Mouse (Mus musculus): ENCODE measurements around the gene Lrfn1. TPM values are rescaled to one million over a fixed set of nuclear protein-coding genes. Genes with fewer than 3 reads are reported as not detected.
A peak's percentile ranks its signal among the peaks of the same experiment; 100 is the strongest.

The Lrfn1 gene
- polyA plus RNA-seq, 1 experiment: 0.02 TPM

DNA sequence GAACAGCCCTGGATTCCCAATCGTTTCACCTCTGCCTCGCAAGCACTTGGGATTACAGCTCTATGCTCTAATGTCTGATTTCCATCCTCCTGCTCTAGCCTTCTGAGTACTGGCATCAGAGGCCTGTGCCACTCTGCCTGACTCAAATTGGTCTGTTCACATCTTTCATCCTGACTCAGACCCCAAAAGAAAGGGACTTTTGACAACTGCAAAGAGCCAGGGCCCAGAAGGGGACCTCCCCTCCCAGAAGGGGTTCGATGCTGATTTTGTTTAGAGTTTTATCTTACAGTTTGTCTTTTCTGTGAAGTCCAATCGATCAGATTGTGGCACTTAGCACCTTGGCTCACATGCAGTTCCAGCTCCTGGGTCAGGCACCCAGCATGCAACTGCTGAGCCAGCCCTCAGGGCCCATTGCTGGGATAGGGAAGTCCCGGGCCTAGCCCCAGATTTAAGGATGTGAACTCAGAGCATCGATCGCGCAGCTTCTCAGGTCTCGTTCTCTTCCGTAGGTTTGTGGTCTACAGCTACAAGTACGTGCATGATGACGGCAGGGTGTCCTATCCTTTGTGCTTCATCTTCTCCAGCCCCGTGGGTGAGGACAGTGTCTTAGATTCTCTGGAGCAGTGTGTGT, 7.3 kb upstream of the Lrfn1 start:
- no peak for TF ChIP-seq TAL1 (IDR thresholded peaks at IDR 0.05; ENCODE audit: low read length)
- TF ChIP-seq GATA1 (IDR thresholded peaks at IDR 0.05; ENCODE audit: low read length): no peak

GRCm38 (mm10) chr7:28446446-28446845, 5.3 kb upstream of the Lrfn1 start:
- TF ChIP-seq GATA1 (IDR thresholded peaks at IDR 0.05; ENCODE audit: low read length) (no peak), TAL1 (IDR thresholded peaks at IDR 0.05; ENCODE audit: low read length) (no peak)
- Histone ChIP-seq H3K27me3 (ENCODE audit: control insufficient read depth) (peaks cover 7% of the 10 kb centered on the region), H3K9me3 (ENCODE audit: control insufficient read depth, low read length) (no peaks in the 10 kb centered on the region), H3K36me3 (ENCODE audit: control insufficient read depth) (no peaks in the 10 kb centered on the region), H3K4me1 (ENCODE audit: control insufficient read depth) (peaks cover 7% of the 10 kb centered on the region), H3K4me3 (replicated peaks) (no peak overlapping the region)

More for the DNA sequence above, 7.3 kb upstream of the Lrfn1 start:
- no peaks in the 10 kb centered on the region for H3K36me3 ChIP-seq (ENCODE audit: control insufficient read depth)
- H3K27me3 ChIP-seq (ENCODE audit: control insufficient read depth): no peaks in the 10 kb centered on the region
- no peak overlapping the region for H3K4me3 ChIP-seq (replicated peaks)
- no peaks in the 10 kb centered on the region for H3K9me3 ChIP-seq (ENCODE audit: control insufficient read depth, low read length)
- H3K4me1 ChIP-seq (ENCODE audit: control insufficient read depth): peaks cover 9% of the 10 kb centered on the region

GRCm38 (mm10) chr7:28447101-28447830, 4.5 kb upstream of the Lrfn1 start:
- peaks cover 13% of the 10 kb centered on the region for H3K27me3 ChIP-seq (ENCODE audit: control insufficient read depth)
- H3K4me1 ChIP-seq (ENCODE audit: control insufficient read depth): peaks cover 6% of the 10 kb centered on the region

DNA sequence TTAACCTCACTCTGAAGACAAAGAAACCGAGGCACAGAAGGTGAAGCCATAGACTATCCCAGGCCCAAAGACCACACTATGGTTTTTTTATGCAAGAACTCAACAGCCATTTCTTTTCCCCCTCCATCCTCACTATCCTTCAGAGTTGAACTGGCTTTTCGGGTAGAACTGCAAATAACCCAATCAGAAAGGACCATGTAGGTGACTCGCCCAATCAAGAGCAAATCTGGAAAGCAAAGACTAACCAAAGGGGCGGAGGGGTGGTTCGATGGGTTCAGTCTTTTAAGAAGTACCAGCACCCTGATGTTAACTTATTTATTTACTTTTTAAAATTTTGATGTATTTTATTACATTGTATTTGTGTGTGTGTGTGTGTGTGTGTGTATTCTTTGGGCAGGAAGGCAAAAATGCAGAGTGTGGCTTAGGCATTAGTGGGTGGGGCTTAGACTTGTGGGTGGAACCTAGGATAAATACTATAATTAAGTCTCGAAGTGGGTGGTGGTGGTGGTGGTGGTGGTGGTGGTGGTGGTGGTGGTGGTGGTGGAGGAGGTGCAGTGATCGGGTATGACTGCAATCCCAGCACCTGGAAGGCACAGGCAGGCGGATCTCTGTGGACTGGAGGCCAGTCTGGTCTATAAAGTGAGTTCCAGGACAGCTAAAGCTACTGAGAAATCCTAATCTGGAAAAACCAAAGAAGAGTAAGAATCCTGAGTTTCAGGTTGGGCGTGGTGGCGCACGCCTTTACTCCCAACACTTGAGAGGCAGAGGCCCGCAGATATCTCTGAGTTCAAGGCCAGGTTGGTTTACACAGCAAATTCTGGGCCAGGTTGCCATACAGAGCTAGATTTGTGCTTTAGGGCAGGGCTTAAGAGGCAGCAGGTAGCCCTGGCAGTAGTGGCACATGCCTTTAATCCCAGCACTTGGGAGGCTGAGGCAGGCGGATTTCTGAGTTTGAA, 3.6 kb upstream of the Lrfn1 start:
- Histone ChIP-seq H3K4me3 (replicated peaks) (no peak overlapping the region), H3K9me3 (ENCODE audit: control insufficient read depth, low read length) (no peaks in the 10 kb centered on the region), H3K36me3 (ENCODE audit: control insufficient read depth) (no peaks in the 10 kb centered on the region), H3K4me1 (ENCODE audit: control insufficient read depth) (peaks cover 4% of the 10 kb centered on the region; the same call in 1 of the 2 replicates), H3K27me3 (ENCODE audit: control insufficient read depth) (peaks cover 18% of the 10 kb centered on the region)
- no peak for TF ChIP-seq TAL1 (IDR thresholded peaks at IDR 0.05; ENCODE audit: low read length)
- TF ChIP-seq GATA1 (IDR thresholded peaks at IDR 0.05; ENCODE audit: low read length): no peak

More at GRCm38 (mm10) chr7:28447101-28447830, 4.5 kb upstream of the Lrfn1 start:
- no peak for TF ChIP-seq GATA1 (IDR thresholded peaks at IDR 0.05; ENCODE audit: low read length)
- TF ChIP-seq TAL1 (IDR thresholded peaks at IDR 0.05; ENCODE audit: low read length): no peak
- H3K9me3 ChIP-seq (ENCODE audit: control insufficient read depth, low read length): no peaks in the 10 kb centered on the region
- no peaks in the 10 kb centered on the region for H3K36me3 ChIP-seq (ENCODE audit: control insufficient read depth)
- H3K4me3 ChIP-seq (replicated peaks): no peak overlapping the region

DNA sequence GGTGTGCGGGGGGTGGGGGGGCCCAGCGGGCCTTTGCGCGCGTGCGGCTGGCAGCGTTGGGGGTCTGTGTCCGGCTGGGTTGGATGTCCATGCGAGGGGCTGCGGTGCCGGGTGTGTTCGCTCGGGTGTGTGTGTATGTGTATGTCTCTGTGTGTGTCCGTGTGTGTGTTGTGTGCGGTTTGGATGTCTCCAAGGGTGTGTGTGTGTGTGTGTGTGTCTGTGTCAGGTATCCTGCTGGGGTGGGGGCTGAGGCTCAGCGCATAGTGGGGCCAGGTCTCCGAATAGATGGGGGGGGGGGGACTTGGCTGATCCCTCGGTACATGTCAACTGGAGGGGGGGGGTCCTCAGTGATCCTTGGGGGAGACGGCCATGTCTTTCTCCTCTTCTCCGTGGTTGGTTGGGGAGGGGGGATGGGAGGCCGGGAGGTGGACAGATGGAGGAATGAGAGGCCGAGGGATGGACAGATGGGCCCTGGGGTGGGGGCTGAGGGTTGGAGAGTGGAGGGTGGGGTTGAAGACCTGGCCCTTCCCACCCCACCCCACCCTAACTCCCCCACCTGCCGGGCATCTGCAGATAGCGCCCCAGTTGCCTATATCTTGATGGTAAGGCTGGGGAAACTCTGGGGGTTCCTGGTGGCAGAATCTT, 703 bp downstream of the Lrfn1 start:
- peak overlapping the region; percentile 53 for H3K4me3 ChIP-seq (replicated peaks)
- no peaks in the 10 kb centered on the region for H3K9me3 ChIP-seq (ENCODE audit: control insufficient read depth, low read length)
- no peaks in the 10 kb centered on the region for H3K36me3 ChIP-seq (ENCODE audit: control insufficient read depth)
- H3K4me1 ChIP-seq (ENCODE audit: control insufficient read depth): peaks cover 4% of the 10 kb centered on the region; the same call in 1 of the 2 replicates
- TF ChIP-seq TAL1 (IDR thresholded peaks at IDR 0.05; ENCODE audit: low read length): no peak
- H3K27me3 ChIP-seq (ENCODE audit: control insufficient read depth): peaks cover 20% of the 10 kb centered on the region

GRCm38 (mm10) chr7:28460361-28460760, 8.6 kb downstream of the Lrfn1 start:
- no peak for TF ChIP-seq TAL1 (IDR thresholded peaks at IDR 0.05; ENCODE audit: low read length)
- TF ChIP-seq GATA1 (IDR thresholded peaks at IDR 0.05; ENCODE audit: low read length): no peak
- H3K27me3 ChIP-seq (ENCODE audit: control insufficient read depth): no peaks in the 10 kb centered on the region
- H3K4me1 ChIP-seq (ENCODE audit: control insufficient read depth): no peaks in the 10 kb centered on the region; the same call in 1 of the 2 replicates
- H3K4me3 ChIP-seq (replicated peaks): no peak overlapping the region
- H3K9me3 ChIP-seq (ENCODE audit: control insufficient read depth, low read length): no peaks in the 10 kb centered on the region
- H3K36me3 ChIP-seq (ENCODE audit: control insufficient read depth): no peaks in the 10 kb centered on the region; the same call in 1 of the 2 replicates

- peaks cover 11% of the 10 kb centered on the region for H3K4me1 ChIP-seq (ENCODE audit: control insufficient read depth)
- peaks cover 16% of the 10 kb centered on the region for H3K27me3 ChIP-seq (ENCODE audit: control insufficient read depth)
- TF ChIP-seq GATA1 (IDR thresholded peaks at IDR 0.05; ENCODE audit: low read length): no peak
- no peak for TF ChIP-seq TAL1 (IDR thresholded peaks at IDR 0.05; ENCODE audit: low read length)
- no peaks in the 10 kb centered on the region for H3K9me3 ChIP-seq (ENCODE audit: control insufficient read depth, low read length)
- H3K4me3 ChIP-seq (replicated peaks): no peak overlapping the region
- H3K36me3 ChIP-seq (ENCODE audit: control insufficient read depth): no peaks in the 10 kb centered on the region; the same call in 1 of the 2 replicates
These were observed 11.0 kb downstream of the Lrfn1 start for GRCm38 (mm10) chr7:28462769-28463168.

GRCm38 (mm10) chr7:28464416-28465212, 12.8 kb downstream of the Lrfn1 start:
- H3K4me3 ChIP-seq (replicated peaks): no peak overlapping the region

More at GRCm38 (mm10) chr7:28464416-28465212, 12.8 kb downstream of the Lrfn1 start:
- peaks cover 11% of the 10 kb centered on the region for H3K4me1 ChIP-seq (ENCODE audit: control insufficient read depth)
- H3K9me3 ChIP-seq (ENCODE audit: control insufficient read depth, low read length): no peaks in the 10 kb centered on the region
- no peak for TF ChIP-seq TAL1 (IDR thresholded peaks at IDR 0.05; ENCODE audit: low read length)
- TF ChIP-seq GATA1 (IDR thresholded peaks at IDR 0.05; ENCODE audit: low read length): no peak
- peaks cover 20% of the 10 kb centered on the region for H3K27me3 ChIP-seq (ENCODE audit: control insufficient read depth)
- H3K36me3 ChIP-seq (ENCODE audit: control insufficient read depth): no peaks in the 10 kb centered on the region; the same call in 1 of the 2 replicates
